Mouse (Mus musculus) hematopoietic stem cell, adult 5-6 weeks (primary cell): ENCODE results near the gene Nme9. TPM values are rescaled to one million over a fixed set of nuclear protein-coding genes. Genes with fewer than 3 reads are reported as not detected.

ENCODE experiments used
- total RNA-seq: library from RNA; stranded (forward); fragments of 172-1452, 232-1000 nt; gene quantifications from 2 replicates; pipeline ENCODE4 v1.2.3, GENCODE M21; 2017

The Nme9 gene
- total RNA-seq, 1 experiment from 2014 or later, result not detected

Other genes starting within 250 kb of the Nme9 start
- not detected in 2 replicates for gene Faiml, start 214.2 kb upstream of the Nme9 start, total RNA-seq
- 56.1 and 71.0 TPM in 2 replicates for gene Cep70, start 208.1 kb upstream of the Nme9 start, total RNA-seq
- gene Esyt3, start 92.9 kb upstream of the Nme9 start, total RNA-seq, result 0.06 and 0.20 TPM in 2 replicates
- gene Mras, start 14.1 kb upstream of the Nme9 start, total RNA-seq, result 4.9 and 5.5 TPM in 2 replicates
- 34.0 and 43.3 TPM in 2 replicates for gene Armc8, start 117.4 kb downstream of the Nme9 start, total RNA-seq
- gene Dbr1, start 124.3 kb downstream of the Nme9 start, total RNA-seq, result 58.3 and 65.2 TPM in 2 replicates
- gene A4gnt, start 161.0 kb downstream of the Nme9 start, total RNA-seq, result not detected in 2 replicates
- gene Dzip1l, start 178.0 kb downstream of the Nme9 start, total RNA-seq, result 0.06 TPM in 1 of 2 replicates, not detected in the other